Mouse (Mus musculus): ENCODE measurements around the gene Ptpra.

Ptpra gene

GRCm38 (mm10) chr2:130448449-130448848 is 1.6 kb upstream of the Ptpra start:
- no peak for DNase-seq

GRCm38 (mm10) chr2:130449021-130449793 is 871 bp upstream of the Ptpra start:
- no peak for DNase-seq

- peak; percentile 73 for DNase-seq
These were observed 337 bp downstream of the Ptpra start for GRCm38 (mm10) chr2:130450434-130450796.

- DNase-seq, result no peak
These were observed 1.1 kb downstream of the Ptpra start for GRCm38 (mm10) chr2:130451086-130451726.

GRCm38 (mm10) chr2:130451727-130452090 is 1.6 kb downstream of the Ptpra start:
- no peak for DNase-seq

- no peak for DNase-seq
These were observed 2.2 kb downstream of the Ptpra start for GRCm38 (mm10) chr2:130452266-130452665.

- no peak for DNase-seq
These were observed 3.3 kb downstream of the Ptpra start for GRCm38 (mm10) chr2:130453421-130453820.

GRCm38 (mm10) chr2:130454748-130455370 is 4.8 kb downstream of the Ptpra start:
- peak; percentile 23 for DNase-seq

- DNase-seq, result no peak
These were observed 7.8 kb downstream of the Ptpra start for GRCm38 (mm10) chr2:130457871-130458270.

GRCm38 (mm10) chr2:130459576-130459975 is 9.5 kb downstream of the Ptpra start:
- no peak for DNase-seq

GRCm38 (mm10) chr2:130461287-130462071 is 11.4 kb downstream of the Ptpra start:
- DNase-seq, result no peak

GRCm38 (mm10) chr2:130466438-130466837 is 16.4 kb downstream of the Ptpra start:
- DNase-seq, result no peak

- no peak for DNase-seq
These were observed 19.3 kb downstream of the Ptpra start for GRCm38 (mm10) chr2:130469366-130469765.

GRCm38 (mm10) chr2:130469935-130470334 is 19.9 kb downstream of the Ptpra start:
- no peak for DNase-seq

GRCm38 (mm10) chr2:130472908-130473510 is 22.9 kb downstream of the Ptpra start:
- DNase-seq, result no peak

- no peak for DNase-seq
These were observed 25.7 kb downstream of the Ptpra start for GRCm38 (mm10) chr2:130475764-130476163.

- DNase-seq, result no peak
These were observed 26.7 kb downstream of the Ptpra start for GRCm38 (mm10) chr2:130476666-130477297.

- DNase-seq, result no peak
These were observed 32.1 kb downstream of the Ptpra start for GRCm38 (mm10) chr2:130482177-130482576.

- DNase-seq, result no peak
These were observed 32.6 kb downstream of the Ptpra start for GRCm38 (mm10) chr2:130482700-130483099.

- DNase-seq, result no peak
These were observed 34.1 kb downstream of the Ptpra start for GRCm38 (mm10) chr2:130484206-130484605.

GRCm38 (mm10) chr2:130488002-130488401 is 37.9 kb downstream of the Ptpra start:
- DNase-seq, result no peak

GRCm38 (mm10) chr2:130488600-130488999 is 38.5 kb downstream of the Ptpra start:
- DNase-seq, result no peak
